Mouse (Mus musculus) layer of hippocampus, postnatal 10 days (tissue): ENCODE results near the gene Wnt10a. TPM values are rescaled to one million over a fixed set of nuclear protein-coding genes. Genes with fewer than 3 reads are reported as not detected.
A peak's percentile ranks its signal among the peaks of the same experiment; 100 is the strongest.

Experiments used
- DNase-seq, 2 experiments: peaks; one replicate each; pipeline ENCODE4 v3.0.0; 2021; ENCODE audit warnings: low spot score in 2 of 2
- long read RNA-seq: library from polyadenylated mRNA; stranded (forward); transcript quantifications from one replicate; pipeline ENCODE4 v2.0.0, GENCODE M21; 2023
- total RNA-seq, 2 experiments: library from RNA; stranded (reverse); gene quantifications; 2 replicates each; pipeline ENCODE4 v1.2.3; 2021

Gene Wnt10a
- total RNA-seq = 1 to 10 TPM; 1.1 to 1.2 TPM
- long read RNA-seq = 0 reads

- DNase-seq = no peak
Observed at GRCm38 (mm10) chr1:74791249-74791648, at the start of gene Wnt10a. TSS of gene Wnt10a (plus strand) at chr1:74791516.

GRCm38 (mm10) chr1:74747335-74747734 lies 44.0 kb upstream of the Wnt10a start:
- DNase-seq = no peak

GRCm38 (mm10) chr1:74748643-74749271 lies 42.6 kb upstream of the Wnt10a start, which contains the start of gene Prkag3:
TSS of gene Prkag3 (minus strand) at chr1:74749221.
- DNase-seq = peak; percentile 48 to 62

- DNase-seq = no peak
Observed at GRCm38 (mm10) chr1:74749301-74749700, 42.0 kb upstream of the Wnt10a start.

GRCm38 (mm10) chr1:74750683-74751082 lies 40.6 kb upstream of the Wnt10a start:
- no peak for DNase-seq

GRCm38 (mm10) chr1:74752150-74752549 lies 39.2 kb upstream of the Wnt10a start:
- no peak for DNase-seq

GRCm38 (mm10) chr1:74752833-74753232 lies 38.5 kb upstream of the Wnt10a start:
- DNase-seq = no peak

- DNase-seq = no peak
Observed at GRCm38 (mm10) chr1:74753266-74753974, 37.9 kb upstream of the Wnt10a start.

- DNase-seq = no peak
Observed at GRCm38 (mm10) chr1:74754175-74754785, 37.0 kb upstream of the Wnt10a start.

GRCm38 (mm10) chr1:74759773-74760172 lies 31.5 kb upstream of the Wnt10a start:
- peak; percentile 41 to 63 for DNase-seq

- DNase-seq = peak; percentile 71 to 74
Observed at GRCm38 (mm10) chr1:74763081-74763480, 28.2 kb upstream of the Wnt10a start.

GRCm38 (mm10) chr1:74770727-74771466 lies 20.4 kb upstream of the Wnt10a start:
- DNase-seq = no peak

- no peak for DNase-seq
Observed at GRCm38 (mm10) chr1:74771467-74771844, 19.9 kb upstream of the Wnt10a start.

GRCm38 (mm10) chr1:74771845-74771930 lies 19.6 kb upstream of the Wnt10a start, which contains the start of gene Wnt6:
TSS of gene Wnt6 (plus strand) at chr1:74771892.
- no peak for DNase-seq

GRCm38 (mm10) chr1:74771931-74772620 lies 19.2 kb upstream of the Wnt10a start:
- peak in 1 of 2 experiments; percentile 28 for DNase-seq

GRCm38 (mm10) chr1:74773136-74773535 lies 18.2 kb upstream of the Wnt10a start:
- peak in 1 of 2 experiments; percentile 54 for DNase-seq

- no peak for DNase-seq
Observed at GRCm38 (mm10) chr1:74774062-74774461, 17.3 kb upstream of the Wnt10a start.

- DNase-seq = peak in 1 of 2 experiments; percentile 35
Observed at GRCm38 (mm10) chr1:74775816-74776215, 15.5 kb upstream of the Wnt10a start.

- no peak for DNase-seq
Observed at GRCm38 (mm10) chr1:74778934-74779486, 12.3 kb upstream of the Wnt10a start.

GRCm38 (mm10) chr1:74782045-74782444 lies 9.3 kb upstream of the Wnt10a start:
- DNase-seq = no peak

GRCm38 (mm10) chr1:74783554-74783953 lies 7.8 kb upstream of the Wnt10a start:
- no peak for DNase-seq
